Mouse (Mus musculus) kidney, postnatal 0 days (tissue): Measurements from ENCODE around the gene Ncaph. TPM values are rescaled to one million over a fixed set of nuclear protein-coding genes. Genes with fewer than 3 reads are reported as not detected.

Source experiments
- ATAC-seq: fragments of 200-750 bp; cut with Nextera tagmentation; replicated peaks from 2 replicates; pipeline ENCODE4 v1.8.0; 2017; ENCODE audit warnings: low read depth, moderate number of reproducible peaks, moderate TSS enrichment, moderate library complexity; ENCODE audit not compliant: low FRiP score
- DNase-seq: peaks from one replicate; pipeline ENCODE4 v3.0.0-alpha.2; 2016; ENCODE audit warnings: low spot score
- H3K27ac ChIP-seq: fragments of 300-500 bp; sonication (generic); 2 replicates; pipeline ENCODE4 v1.5.1; 2014; ENCODE audit warnings: mild to moderate bottlenecking
- H3K27me3 ChIP-seq: fragments of 300-500 bp; sonication (generic); 2 replicates; pipeline ENCODE4 v1.6.1; 2014; ENCODE audit warnings: low read length, mixed read lengths; ENCODE audit not compliant: insufficient read depth
- H3K36me3 ChIP-seq: fragments of 300-500 bp; sonication (generic); 2 replicates; pipeline ENCODE4 v1.6.1; 2014; ENCODE audit warnings: low read length, mixed read lengths; ENCODE audit not compliant: insufficient read depth
- H3K4me1 ChIP-seq: fragments of 300-500 bp; sonication (generic); replicated peaks from 2 replicates; pipeline ENCODE4 v1.6.1; 2014; ENCODE audit warnings: antibody characterized with exemption, low read length, mixed read lengths; ENCODE audit not compliant: insufficient read depth
- H3K4me2 ChIP-seq: fragments of 300-500 bp; sonication (generic); 2 replicates; pipeline ENCODE4 v1.6.1; 2014; ENCODE audit warnings: mild to moderate bottlenecking, low read length, moderate library complexity, mixed read lengths
- H3K4me3 ChIP-seq: fragments of 300-500 bp; sonication (generic); replicated peaks from 2 replicates; pipeline ENCODE4 v1.5.1; 2014; ENCODE audit warnings: low read depth, low read length
- H3K9ac ChIP-seq: fragments of 300-500 bp; sonication (generic); 2 replicates; pipeline ENCODE4 v1.6.1; 2014; ENCODE audit warnings: low read depth, low read length
- H3K9me3 ChIP-seq: fragments of 300-500 bp; sonication (generic); replicated peaks from 2 replicates; pipeline ENCODE4 v1.6.1; 2016; ENCODE audit warnings: low read length, inconsistent platforms, mixed read lengths
- CTCF ChIP-seq: IDR thresholded peaks from 2 replicates; pipeline ENCODE4 v1.5.1; 2016; ENCODE audit warnings: antibody characterized with exemption, low read depth, mild to moderate bottlenecking, moderate library complexity
- WGBS: fragments of 180-500 bp; shearing (Covaris S2); extraction: QIAGEN DNeasy Blood & Tissue Kit; methylation state at CpG from one replicate; pipeline ENCODE4 v1.1.7; 2014; 5-methylcytosine and 5-hydroxymethylcytosine counted together
- polyA plus RNA-seq: library from polyadenylated mRNA; unstranded; fragments of >200 nt; fragmentation: Nextera tagmentation; extraction: Ambion mirVana; gene quantifications from 2 replicates; pipeline ENCODE4 v1.2.1, GENCODE M21; 2015

The Ncaph gene
- polyA plus RNA-seq, 1 experiment from 2014 or later = 36.7 TPM

GRCm38 (mm10) chr2:127143158-127144063 is 9.7 kb upstream of the Ncaph start, which contains the start of gene Itpripl1:
TSS of gene Itpripl1 (minus strand) at chr2:127143442.
- no peak for TF ChIP-seq CTCF
- Histone ChIP-seq H3K27me3 (no peaks in the 10 kb centered on the region), H3K9ac (peak within 1 kb of the TSS; percentile 63), H3K4me1 (peaks cover 9% of the 10 kb centered on the region; the same call in 1 of the 2 replicates), H3K27ac (no peak within 1 kb of the TSS), H3K4me2 (peak within 1 kb of the TSS; percentile 79), H3K36me3 (0 out of 2 replicates have a peak, but pooled peaks cover 5% of the 10 kb centered on the region), H3K4me3 (peak within 1 kb of the TSS; percentile 54), H3K9me3 (no peaks in the 10 kb centered on the region)
- ATAC-seq (peak; percentile 92), DNase-seq (peak; percentile 79)
- 3% methylated on average over 31 of the region's 31 CpGs for WGBS

GRCm38 (mm10) chr2:127142577-127143157 is 8.9 kb upstream of the Ncaph start:
- peak overlapping the region; percentile 63 for H3K9ac ChIP-seq
- peak; percentile 14; the same call in 1 of the 2 replicates for ATAC-seq
- 14% methylated on average over 6 of the region's 6 CpGs for WGBS
- H3K4me1 ChIP-seq = peaks cover 9% of the 10 kb centered on the region; the same call in 1 of the 2 replicates
- no peaks in the 10 kb centered on the region for H3K9me3 ChIP-seq
- H3K36me3 ChIP-seq = 0 out of 2 replicates have a peak, but pooled peaks cover 5% of the 10 kb centered on the region
- H3K4me2 ChIP-seq = peak overlapping the region; percentile 79
- H3K4me3 ChIP-seq = peak overlapping the region; percentile 54
- TF ChIP-seq CTCF = no peak
- no peak for DNase-seq
- H3K27ac ChIP-seq = no peak overlapping the region
- H3K27me3 ChIP-seq = no peaks in the 10 kb centered on the region

GRCm38 (mm10) chr2:127142031-127142430 is 8.3 kb upstream of the Ncaph start:
- ATAC-seq (no peak), DNase-seq (no peak)
- Histone ChIP-seq H3K4me1 (peaks cover 9% of the 10 kb centered on the region; the same call in 1 of the 2 replicates), H3K4me2 (peak overlapping the region; percentile 79), H3K36me3 (0 out of 2 replicates have a peak, but pooled peaks cover 5% of the 10 kb centered on the region), H3K4me3 (peak overlapping the region; percentile 54; the same call in 1 of the 2 replicates), H3K27ac (no peak overlapping the region), H3K9ac (peak overlapping the region; percentile 63), H3K27me3 (no peaks in the 10 kb centered on the region), H3K9me3 (no peaks in the 10 kb centered on the region)
- TF ChIP-seq CTCF = no peak
- WGBS = 67% methylated on average over 10 of the region's 10 CpGs

- Histone ChIP-seq H3K27ac (no peak overlapping the region), H3K9ac (no peak overlapping the region), H3K36me3 (0 out of 2 replicates have a peak, but pooled peaks cover 5% of the 10 kb centered on the region), H3K4me2 (no peak overlapping the region), H3K4me3 (no peak overlapping the region), H3K4me1 (peaks cover 9% of the 10 kb centered on the region; the same call in 1 of the 2 replicates), H3K27me3 (no peaks in the 10 kb centered on the region), H3K9me3 (no peaks in the 10 kb centered on the region)
- 89% methylated on average over 7 of the region's 7 CpGs for WGBS
- DNase-seq (no peak), ATAC-seq (no peak)
- no peak for TF ChIP-seq CTCF
These were observed 6.3 kb upstream of the Ncaph start for GRCm38 (mm10) chr2:127140011-127140410.

GRCm38 (mm10) chr2:127139605-127140004 is 5.9 kb upstream of the Ncaph start:
- Histone ChIP-seq H3K4me2 (no peak overlapping the region), H3K9ac (no peak overlapping the region), H3K9me3 (no peaks in the 10 kb centered on the region), H3K36me3 (0 out of 2 replicates have a peak, but pooled peaks cover 5% of the 10 kb centered on the region), H3K4me3 (no peak overlapping the region), H3K27me3 (no peaks in the 10 kb centered on the region), H3K27ac (no peak overlapping the region), H3K4me1 (peaks cover 9% of the 10 kb centered on the region; the same call in 1 of the 2 replicates)
- TF ChIP-seq CTCF = no peak; the same call in 1 of the 2 replicates
- WGBS = 100% methylated on average over 1 of the region's 1 CpGs
- DNase-seq = no peak
- ATAC-seq = no peak

GRCm38 (mm10) chr2:127139094-127139493 is 5.3 kb upstream of the Ncaph start:
- H3K27ac ChIP-seq = 0 out of 2 replicates have a peak overlapping the region, but pooled peaks have one; percentile 10
- ATAC-seq = no peak
- H3K4me2 ChIP-seq = no peak overlapping the region
- H3K27me3 ChIP-seq = no peaks in the 10 kb centered on the region
- H3K4me3 ChIP-seq = no peak overlapping the region
- no peaks in the 10 kb centered on the region for H3K9me3 ChIP-seq
- WGBS = 87% methylated on average over 8 of the region's 8 CpGs
- 0 out of 2 replicates have a peak, but pooled peaks cover 5% of the 10 kb centered on the region for H3K36me3 ChIP-seq
- H3K4me1 ChIP-seq = peaks cover 9% of the 10 kb centered on the region; the same call in 1 of the 2 replicates
- no peak for TF ChIP-seq CTCF
- no peak overlapping the region for H3K9ac ChIP-seq
- no peak for DNase-seq
